Mouse (Mus musculus): ENCODE measurements around the gene Aox2. TPM values are rescaled to one million over a fixed set of nuclear protein-coding genes. Genes with fewer than 3 reads are reported as not detected.

Aox2 gene
- polyA plus RNA-seq, 1 experiment from 2014 or later = 0.15 TPM

- Histone ChIP-seq H3K27me3 (no peaks in the 10 kb centered on the region), H3K4me1 (no peaks in the 10 kb centered on the region), H3K9ac (no peak overlapping the region), H3K9me3 (no peaks in the 10 kb centered on the region), H3K4me3 (no peak overlapping the region), H3K27ac (no peak overlapping the region), H3K36me3 (peaks cover 62% of the 10 kb centered on the region), H3K4me2 (replicated peaks) (no peak overlapping the region)
- ATAC-seq (ENCODE audit: insufficient number of reproducible peaks, insufficient read depth, low FRiP score, low TSS enrichment) = no peak
- 80% methylated on average over 5 of the region's 5 CpGs for WGBS
These were observed 131.5 kb downstream of the Aox2 start for GRCm38 (mm10) chr1:58409553-58410197.

GRCm38 (mm10) chr1:58410198-58410588, 132.1 kb downstream of the Aox2 start:
- H3K4me1 ChIP-seq = no peaks in the 10 kb centered on the region
- H3K4me3 ChIP-seq = no peak overlapping the region
- no peak overlapping the region for H3K27ac ChIP-seq
- WGBS = 85% methylated on average over 3 of the region's 3 CpGs
- no peaks in the 10 kb centered on the region for H3K27me3 ChIP-seq
- H3K36me3 ChIP-seq = peaks cover 66% of the 10 kb centered on the region
- H3K9me3 ChIP-seq = no peaks in the 10 kb centered on the region
- ATAC-seq (ENCODE audit: insufficient number of reproducible peaks, insufficient read depth, low FRiP score, low TSS enrichment) = no peak
- no peak overlapping the region for H3K4me2 ChIP-seq (replicated peaks)
- no peak overlapping the region for H3K9ac ChIP-seq

DNA sequence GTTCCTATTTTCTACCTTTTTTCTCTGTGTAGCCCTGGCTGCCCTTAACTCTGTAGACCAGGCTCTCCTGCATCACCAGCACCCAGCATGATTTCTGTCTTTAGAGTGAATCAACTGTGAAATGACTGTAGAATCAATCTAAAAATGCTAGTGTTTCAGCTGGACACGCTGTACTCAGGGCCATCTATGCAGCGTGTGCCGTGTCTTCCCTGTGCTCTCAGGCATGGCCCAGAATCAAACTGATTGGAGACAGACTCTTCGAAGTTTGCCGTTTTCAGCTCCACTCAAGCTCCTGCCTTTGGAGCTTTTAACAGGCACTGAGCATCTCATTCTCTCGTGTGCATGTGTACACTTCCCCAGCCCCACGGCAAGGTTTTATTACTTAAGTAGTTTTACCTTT, 132.7 kb downstream of the Aox2 start:
- 94% methylated on average over 7 of the region's 7 CpGs for WGBS
- Histone ChIP-seq H3K9me3 (no peaks in the 10 kb centered on the region), H3K4me3 (no peak overlapping the region), H3K36me3 (peaks cover 65% of the 10 kb centered on the region), H3K27me3 (no peaks in the 10 kb centered on the region), H3K9ac (no peak overlapping the region), H3K4me1 (no peaks in the 10 kb centered on the region), H3K27ac (no peak overlapping the region), H3K4me2 (replicated peaks) (no peak overlapping the region)
- no peak for ATAC-seq (ENCODE audit: insufficient number of reproducible peaks, insufficient read depth, low FRiP score, low TSS enrichment)

DNA sequence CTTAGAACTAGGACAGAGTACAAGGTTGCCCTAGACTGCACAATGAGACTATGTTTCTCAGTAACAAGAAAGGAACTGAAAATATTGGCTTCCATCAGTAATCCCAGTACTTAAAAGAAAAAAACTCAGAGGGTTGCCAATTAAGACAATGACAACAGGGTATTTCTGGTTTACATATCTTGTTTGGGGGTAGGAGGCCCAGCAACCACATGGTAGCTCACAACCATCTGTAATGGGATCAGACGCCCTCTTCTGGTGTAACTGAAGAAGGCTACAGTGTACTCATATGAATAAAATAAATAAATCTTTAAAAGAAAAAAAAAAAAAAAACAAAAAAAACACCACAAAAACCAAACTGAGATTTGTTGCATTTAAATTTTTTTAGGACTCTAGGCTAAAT, 137.3 kb downstream of the Aox2 start:
- no peak overlapping the region for H3K9ac ChIP-seq
- H3K9me3 ChIP-seq = no peaks in the 10 kb centered on the region
- H3K4me2 ChIP-seq (replicated peaks) = no peak overlapping the region
- no peaks in the 10 kb centered on the region for H3K27me3 ChIP-seq
- peaks cover 87% of the 10 kb centered on the region for H3K36me3 ChIP-seq
- WGBS = 33% methylated on average over 1 of the region's 1 CpGs
- H3K4me3 ChIP-seq = no peak overlapping the region
- no peak for ATAC-seq (ENCODE audit: insufficient number of reproducible peaks, insufficient read depth, low FRiP score, low TSS enrichment)
- H3K27ac ChIP-seq = no peak overlapping the region
- no peaks in the 10 kb centered on the region for H3K4me1 ChIP-seq

- H3K9me3 ChIP-seq = no peaks in the 10 kb centered on the region
- peaks cover 83% of the 10 kb centered on the region for H3K36me3 ChIP-seq
- no peak overlapping the region for H3K4me2 ChIP-seq (replicated peaks)
- H3K9ac ChIP-seq = no peak overlapping the region
- H3K4me1 ChIP-seq = peaks cover 3% of the 10 kb centered on the region
- H3K27ac ChIP-seq = no peak overlapping the region
- no peak overlapping the region for H3K4me3 ChIP-seq
- ATAC-seq (ENCODE audit: insufficient number of reproducible peaks, insufficient read depth, low FRiP score, low TSS enrichment) = no peak
- 89% methylated on average over 2 of the region's 2 CpGs for WGBS
- H3K27me3 ChIP-seq = no peaks in the 10 kb centered on the region
These were observed 137.9 kb downstream of the Aox2 start for GRCm38 (mm10) chr1:58416048-58416447.

- no peak overlapping the region for H3K4me2 ChIP-seq (replicated peaks)
- no peaks in the 10 kb centered on the region for H3K27me3 ChIP-seq
- 89% methylated on average over 10 of the region's 10 CpGs for WGBS
- no peaks in the 10 kb centered on the region for H3K9me3 ChIP-seq
- H3K27ac ChIP-seq = no peak overlapping the region
- peaks cover 15% of the 10 kb centered on the region for H3K4me1 ChIP-seq
- no peak overlapping the region for H3K4me3 ChIP-seq
- H3K9ac ChIP-seq = no peak overlapping the region
- no peak for ATAC-seq (ENCODE audit: insufficient number of reproducible peaks, insufficient read depth, low FRiP score, low TSS enrichment)
- H3K36me3 ChIP-seq = peaks cover 55% of the 10 kb centered on the region
These were observed 141.9 kb downstream of the Aox2 start for GRCm38 (mm10) chr1:58420032-58420431.

GRCm38 (mm10) chr1:58420961-58421360, 142.8 kb downstream of the Aox2 start:
- H3K4me2 ChIP-seq (replicated peaks) = 0 out of 2 replicates have a peak overlapping the region, but pooled peaks have one; percentile 11
- no peaks in the 10 kb centered on the region for H3K27me3 ChIP-seq
- ATAC-seq (ENCODE audit: insufficient number of reproducible peaks, insufficient read depth, low FRiP score, low TSS enrichment) = no peak
- peaks cover 15% of the 10 kb centered on the region for H3K4me1 ChIP-seq
- peaks cover 48% of the 10 kb centered on the region for H3K36me3 ChIP-seq
- WGBS = 74% methylated on average over 7 of the region's 7 CpGs
- no peak overlapping the region for H3K27ac ChIP-seq
- H3K4me3 ChIP-seq = no peak overlapping the region
- H3K9me3 ChIP-seq = no peaks in the 10 kb centered on the region
- no peak overlapping the region for H3K9ac ChIP-seq

DNA sequence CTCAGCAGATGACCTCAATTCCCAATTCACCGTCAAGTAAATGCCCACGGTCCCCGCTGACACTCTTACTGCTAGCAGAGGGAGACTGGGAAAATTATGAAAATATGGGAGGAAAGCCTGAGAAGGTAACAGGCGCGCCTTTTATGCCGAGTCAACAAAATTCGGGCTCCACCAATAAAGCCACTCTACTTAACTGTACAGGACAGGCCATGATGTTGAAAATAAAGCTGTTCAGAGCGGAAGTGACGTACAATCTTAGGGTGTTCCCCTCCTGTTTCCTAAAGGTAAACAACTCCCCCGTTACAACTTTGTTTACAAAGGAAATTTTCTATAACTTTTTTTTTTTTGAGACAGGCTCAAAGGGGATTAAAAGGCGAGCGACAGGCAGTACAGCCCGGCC, 144.8 kb downstream of the Aox2 start:
- WGBS = 7% methylated on average over 13 of the region's 13 CpGs
- Histone ChIP-seq H3K4me3 (peak overlapping the region; percentile 99), H3K9me3 (no peaks in the 10 kb centered on the region), H3K27me3 (no peaks in the 10 kb centered on the region), H3K9ac (peak overlapping the region; percentile 99), H3K4me2 (replicated peaks) (peak overlapping the region; percentile 76), H3K4me1 (peaks cover 15% of the 10 kb centered on the region), H3K36me3 (peaks cover 31% of the 10 kb centered on the region), H3K27ac (peak overlapping the region; percentile 99)
- ATAC-seq (ENCODE audit: insufficient number of reproducible peaks, insufficient read depth, low FRiP score, low TSS enrichment) = no peak

- peak; percentile 93 for ATAC-seq (ENCODE audit: insufficient number of reproducible peaks, insufficient read depth, low FRiP score, low TSS enrichment)
These were observed 145.5 kb downstream of the Aox2 start, which contains the start of gene Clk1 for GRCm38 (mm10) chr1:58423371-58424248. Gene Clk1 (minus strand): TSS chr1:58424066.

GRCm38 (mm10) chr1:58424551-58424950, 146.4 kb downstream of the Aox2 start:
- Histone ChIP-seq H3K4me3 (no peak overlapping the region), H3K4me2 (replicated peaks) (no peak overlapping the region), H3K4me1 (peaks cover 15% of the 10 kb centered on the region), H3K9ac (no peak overlapping the region), H3K27me3 (no peaks in the 10 kb centered on the region), H3K27ac (no peak overlapping the region), H3K9me3 (no peaks in the 10 kb centered on the region), H3K36me3 (peaks cover 15% of the 10 kb centered on the region)
- ATAC-seq (ENCODE audit: insufficient number of reproducible peaks, insufficient read depth, low FRiP score, low TSS enrichment) = no peak
- WGBS = 89% methylated on average over 3 of the region's 3 CpGs

More at GRCm38 (mm10) chr1:58423371-58424248, 145.5 kb downstream of the Aox2 start, which contains the start of gene Clk1:
- Histone ChIP-seq H3K27ac (peak within 1 kb of the TSS; percentile 99), H3K4me3 (peak within 1 kb of the TSS; percentile 99), H3K9ac (peak within 1 kb of the TSS; percentile 99), H3K36me3 (peaks cover 24% of the 10 kb centered on the region), H3K4me1 (peaks cover 15% of the 10 kb centered on the region), H3K4me2 (replicated peaks) (peak within 1 kb of the TSS; percentile 76), H3K27me3 (no peaks in the 10 kb centered on the region), H3K9me3 (no peaks in the 10 kb centered on the region)
- under 1% methylated on average over 79 of the region's 79 CpGs for WGBS

Data from embryonic facial prominence, embryonic 12.5 days (tissue).